Mouse (Mus musculus): ENCODE data around the gene Ptpn12. TPM values are rescaled to one million over a fixed set of nuclear protein-coding genes. Genes with fewer than 3 reads are reported as not detected.
A peak's percentile ranks its signal among the peaks of the same experiment; 100 is the strongest.

The Ptpn12 gene
- polyA plus RNA-seq (2015; fragmentation: Nextera tagmentation; extraction: Ambion mirVana), result 18.6 and 24.9 TPM in 2 replicates

DNA sequence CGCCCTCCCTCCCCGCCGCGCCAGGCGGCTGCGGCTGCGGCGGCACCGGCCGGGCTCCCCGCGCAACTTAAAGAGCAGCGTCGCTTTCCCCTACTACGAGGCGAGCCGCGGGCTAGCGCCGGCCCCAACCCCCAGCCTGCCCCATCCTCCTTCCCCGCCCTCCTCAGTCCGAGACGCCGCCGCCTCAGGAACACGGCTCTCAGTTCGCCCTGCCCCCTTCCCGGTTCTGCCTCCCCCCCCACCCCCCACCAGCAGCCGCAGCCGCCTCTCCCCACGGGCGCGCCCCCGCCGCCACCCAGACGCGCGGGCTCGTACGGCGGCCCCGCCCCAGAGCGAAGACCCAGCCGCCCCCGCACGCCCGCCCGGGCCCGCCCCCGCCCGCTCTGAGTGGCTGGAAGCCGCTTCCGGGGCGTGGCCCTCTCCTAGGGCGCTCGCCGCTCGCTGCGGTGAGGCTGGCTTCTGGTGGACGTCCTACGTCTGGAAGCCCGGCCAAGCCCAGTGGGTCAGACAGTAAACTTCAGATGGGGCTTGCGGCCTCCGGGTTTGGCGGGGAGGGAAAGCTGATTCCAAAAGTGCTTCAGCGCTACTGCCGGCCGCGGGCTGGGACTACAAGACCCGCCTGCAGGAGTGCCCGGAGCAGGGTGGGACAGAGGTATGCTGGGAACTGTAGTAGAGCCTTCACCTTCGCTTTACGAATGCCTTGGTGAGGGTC lies at the start of gene Ptpn12:
Gene Ptpn12 (minus strand): TSS at position 92 of the 712 bp plus-strand sequence.
- ATAC-seq, result peak; percentile 97
- under 1% methylated on average over 47 of the region's 73 CpGs for WGBS
- H3K4me3 ChIP-seq (ENCODE audit: low read length), result peak within 1 kb of the TSS; percentile 74

DNA sequence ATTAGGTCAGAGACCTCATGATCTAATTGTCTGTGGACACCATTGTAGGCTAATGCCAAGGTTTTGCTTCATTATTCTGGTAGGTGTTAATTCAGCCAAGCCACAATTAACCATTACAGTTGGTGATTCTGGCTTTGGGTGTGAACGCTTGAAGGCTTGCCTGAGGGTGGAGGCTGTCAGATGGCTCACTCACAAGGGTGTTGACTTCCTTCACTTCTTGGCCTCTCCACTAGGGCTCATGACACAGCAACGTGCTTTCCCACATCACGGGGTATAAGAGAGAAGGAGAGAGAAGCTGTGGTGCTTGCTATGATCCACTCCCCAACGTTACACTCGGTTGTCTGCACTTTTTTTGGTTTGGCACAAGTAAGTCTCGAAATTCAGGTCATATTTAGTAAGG lies 35.5 kb upstream of the Ptpn12 start:
- Histone ChIP-seq H3K36me3 (ENCODE audit: control insufficient read depth, insufficient read depth, low read length) (no peaks in the 10 kb centered on the region), H3K9ac (ENCODE audit: low read depth, low read length) (no peak overlapping the region), H3K4me2 (ENCODE audit: low read length) (no peak overlapping the region), H3K4me1 (ENCODE audit: control insufficient read depth, insufficient read depth, low read depth, low read length) (no peaks in the 10 kb centered on the region), H3K9me3 (ENCODE audit: control insufficient read depth, low read length) (no peaks in the 10 kb centered on the region), H3K4me3 (ENCODE audit: low read length) (no peak overlapping the region), H3K27ac (ENCODE audit: low read depth, low read length) (no peak overlapping the region), H3K27me3 (replicated peaks; ENCODE audit: control insufficient read depth, insufficient read depth, low read length) (no peaks in the 10 kb centered on the region)
- no peak for ATAC-seq
- 82% methylated on average over 6 of the region's 6 CpGs for WGBS

More for the DNA sequence above, at the start of gene Ptpn12:
- H3K9ac ChIP-seq (ENCODE audit: low read depth, low read length), result peak within 1 kb of the TSS; percentile 95
- H3K36me3 ChIP-seq (ENCODE audit: control insufficient read depth, insufficient read depth, low read length), result no peaks in the 10 kb centered on the region
- peaks cover 10% of the 10 kb centered on the region for H3K4me1 ChIP-seq (ENCODE audit: control insufficient read depth, insufficient read depth, low read depth, low read length)
- no peaks in the 10 kb centered on the region for H3K27me3 ChIP-seq (replicated peaks; ENCODE audit: control insufficient read depth, insufficient read depth, low read length)
- peak within 1 kb of the TSS; percentile 99 for H3K27ac ChIP-seq (ENCODE audit: low read depth, low read length)
- H3K9me3 ChIP-seq (ENCODE audit: control insufficient read depth, low read length), result no peaks in the 10 kb centered on the region
- peak within 1 kb of the TSS; percentile 83 for H3K4me2 ChIP-seq (ENCODE audit: low read length)

GRCm38 (mm10) chr5:21057217-21057616 lies 1.5 kb upstream of the Ptpn12 start:
- Histone ChIP-seq H3K27ac (ENCODE audit: low read depth, low read length) (no peak overlapping the region), H3K4me1 (ENCODE audit: control insufficient read depth, insufficient read depth, low read depth, low read length) (peaks cover 10% of the 10 kb centered on the region), H3K4me2 (ENCODE audit: low read length) (no peak overlapping the region), H3K9me3 (ENCODE audit: control insufficient read depth, low read length) (no peaks in the 10 kb centered on the region), H3K27me3 (replicated peaks; ENCODE audit: control insufficient read depth, insufficient read depth, low read length) (no peaks in the 10 kb centered on the region), H3K36me3 (ENCODE audit: control insufficient read depth, insufficient read depth, low read length) (no peaks in the 10 kb centered on the region), H3K9ac (ENCODE audit: low read depth, low read length) (no peak overlapping the region), H3K4me3 (ENCODE audit: low read length) (no peak overlapping the region)
- ATAC-seq, result no peak
- 87% methylated on average over 2 of the region's 2 CpGs for WGBS

GRCm38 (mm10) chr5:21056595-21056994 lies 884 bp upstream of the Ptpn12 start:
- H3K9ac ChIP-seq (ENCODE audit: low read depth, low read length), result peak overlapping the region; percentile 74

DNA sequence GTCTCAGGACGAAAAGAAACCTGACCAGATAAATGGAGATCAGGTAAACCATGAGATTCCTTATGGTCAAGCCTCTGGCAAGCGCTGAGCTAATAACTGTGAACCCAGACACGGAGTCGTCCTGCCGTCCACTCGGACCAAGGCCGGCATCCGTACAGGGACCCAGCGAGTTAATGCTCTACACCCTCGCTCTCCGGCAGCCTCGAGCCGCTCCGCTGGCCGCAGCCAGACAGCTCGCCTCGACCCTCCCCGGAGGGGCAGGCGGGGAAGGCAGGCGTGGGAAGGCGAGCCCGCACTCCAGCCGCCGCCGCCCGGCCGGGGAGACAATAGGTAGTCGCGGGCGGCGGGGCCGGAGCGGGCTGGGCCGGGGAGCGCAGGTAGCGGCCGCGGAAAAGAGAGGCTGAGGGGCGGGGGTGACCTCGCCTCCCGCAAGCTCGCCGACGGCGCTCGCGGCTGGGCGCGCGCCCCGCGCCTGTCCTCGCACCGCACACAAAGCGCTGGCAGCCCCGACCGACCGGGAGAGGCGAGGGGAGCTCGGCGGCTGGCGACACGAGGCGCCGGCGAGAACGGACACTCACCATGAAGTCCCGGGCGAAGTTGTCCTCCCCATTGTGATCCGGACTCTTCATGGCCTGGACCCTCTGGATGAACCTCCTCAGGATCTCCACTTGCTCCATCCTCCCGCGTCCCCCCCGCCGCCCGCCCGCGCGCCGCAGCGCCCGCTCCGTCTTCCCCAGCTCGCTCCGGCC lies 466 bp downstream of the Ptpn12 start:
- WGBS, result under 1% methylated on average over 71 of the region's 84 CpGs
- no peaks in the 10 kb centered on the region for H3K27me3 ChIP-seq (replicated peaks; ENCODE audit: control insufficient read depth, insufficient read depth, low read length)
- H3K27ac ChIP-seq (ENCODE audit: low read depth, low read length), result peak overlapping the region; percentile 99
- peak overlapping the region; percentile 95 for H3K9ac ChIP-seq (ENCODE audit: low read depth, low read length)
- H3K4me3 ChIP-seq (ENCODE audit: low read length), result peak overlapping the region; percentile 74
- H3K4me2 ChIP-seq (ENCODE audit: low read length), result peak overlapping the region; percentile 83
- H3K4me1 ChIP-seq (ENCODE audit: control insufficient read depth, insufficient read depth, low read depth, low read length), result peaks cover 14% of the 10 kb centered on the region
- ATAC-seq, result peak; percentile 24
- no peaks in the 10 kb centered on the region for H3K9me3 ChIP-seq (ENCODE audit: control insufficient read depth, low read length)
- H3K36me3 ChIP-seq (ENCODE audit: control insufficient read depth, insufficient read depth, low read length), result no peaks in the 10 kb centered on the region

More at GRCm38 (mm10) chr5:21056595-21056994, 884 bp upstream of the Ptpn12 start:
- Histone ChIP-seq H3K9me3 (ENCODE audit: control insufficient read depth, low read length) (no peaks in the 10 kb centered on the region), H3K4me1 (ENCODE audit: control insufficient read depth, insufficient read depth, low read depth, low read length) (peaks cover 10% of the 10 kb centered on the region), H3K36me3 (ENCODE audit: control insufficient read depth, insufficient read depth, low read length) (no peaks in the 10 kb centered on the region), H3K4me2 (ENCODE audit: low read length) (peak overlapping the region; percentile 73), H3K4me3 (ENCODE audit: low read length) (peak overlapping the region; percentile 74), H3K27ac (ENCODE audit: low read depth, low read length) (peak overlapping the region; percentile 99), H3K27me3 (replicated peaks; ENCODE audit: control insufficient read depth, insufficient read depth, low read length) (no peaks in the 10 kb centered on the region)
- ATAC-seq, result no peak
- WGBS, result 10% methylated on average over 8 of the region's 8 CpGs

DNA sequence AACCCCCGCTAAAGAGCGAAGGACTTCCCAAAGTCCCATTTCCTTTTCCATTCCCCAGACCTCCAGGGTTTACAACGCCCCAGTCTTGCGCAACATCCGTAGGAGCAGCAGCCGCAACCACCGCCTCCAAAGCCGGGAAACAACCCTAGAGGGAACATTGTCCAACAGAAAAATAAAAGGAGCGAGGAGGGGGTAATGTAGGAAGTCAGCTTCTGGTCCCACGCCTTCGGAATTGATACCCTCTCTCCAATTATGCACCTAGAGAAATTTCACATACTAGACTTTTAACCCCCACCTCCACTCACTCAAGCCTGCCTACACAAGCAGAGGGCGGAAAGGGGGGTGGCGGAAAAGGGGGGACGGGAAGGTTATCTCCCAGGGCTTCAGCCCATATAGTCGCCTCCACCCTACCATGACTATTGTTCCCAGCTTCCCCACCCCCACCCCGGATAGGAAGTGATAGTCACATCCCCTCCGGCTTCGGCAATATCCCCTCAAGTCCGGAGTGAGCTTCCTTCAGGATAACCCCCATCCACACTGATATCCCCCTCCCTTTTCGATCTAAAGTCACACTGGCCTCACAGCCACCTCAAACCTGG lies 1.1 kb downstream of the Ptpn12 start:
- no peaks in the 10 kb centered on the region for H3K9me3 ChIP-seq (ENCODE audit: control insufficient read depth, low read length)
- H3K4me3 ChIP-seq (ENCODE audit: low read length), result peak overlapping the region; percentile 74
- WGBS, result 0% methylated on average over 20 of the region's 20 CpGs
- peak overlapping the region; percentile 99 for H3K27ac ChIP-seq (ENCODE audit: low read depth, low read length)
- peak overlapping the region; percentile 83 for H3K4me2 ChIP-seq (ENCODE audit: low read length)
- peaks cover 14% of the 10 kb centered on the region for H3K4me1 ChIP-seq (ENCODE audit: control insufficient read depth, insufficient read depth, low read depth, low read length)
- H3K9ac ChIP-seq (ENCODE audit: low read depth, low read length), result peak overlapping the region; percentile 95
- peak; percentile 10 for ATAC-seq
- no peaks in the 10 kb centered on the region for H3K36me3 ChIP-seq (ENCODE audit: control insufficient read depth, insufficient read depth, low read length)
- H3K27me3 ChIP-seq (replicated peaks; ENCODE audit: control insufficient read depth, insufficient read depth, low read length), result no peaks in the 10 kb centered on the region

- Histone ChIP-seq H3K4me2 (ENCODE audit: low read length) (peak overlapping the region; percentile 83), H3K4me3 (ENCODE audit: low read length) (peak overlapping the region; percentile 74), H3K27me3 (replicated peaks; ENCODE audit: control insufficient read depth, insufficient read depth, low read length) (no peaks in the 10 kb centered on the region), H3K4me1 (ENCODE audit: control insufficient read depth, insufficient read depth, low read depth, low read length) (peaks cover 14% of the 10 kb centered on the region), H3K9me3 (ENCODE audit: control insufficient read depth, low read length) (no peaks in the 10 kb centered on the region), H3K27ac (ENCODE audit: low read depth, low read length) (no peak overlapping the region), H3K9ac (ENCODE audit: low read depth, low read length) (peak overlapping the region; percentile 47), H3K36me3 (ENCODE audit: control insufficient read depth, insufficient read depth, low read length) (no peaks in the 10 kb centered on the region)
- ATAC-seq, result no peak
- WGBS, result 57% methylated on average over 3 of the region's 3 CpGs
Measured at GRCm38 (mm10) chr5:21053571-21054307, 2.0 kb downstream of the Ptpn12 start.

GRCm38 (mm10) chr5:21052521-21052920 lies 3.2 kb downstream of the Ptpn12 start:
- H3K27ac ChIP-seq (ENCODE audit: low read depth, low read length), result no peak overlapping the region
- peaks cover 14% of the 10 kb centered on the region for H3K4me1 ChIP-seq (ENCODE audit: control insufficient read depth, insufficient read depth, low read depth, low read length)
- H3K4me2 ChIP-seq (ENCODE audit: low read length), result no peak overlapping the region
- no peaks in the 10 kb centered on the region for H3K27me3 ChIP-seq (replicated peaks; ENCODE audit: control insufficient read depth, insufficient read depth, low read length)
- H3K36me3 ChIP-seq (ENCODE audit: control insufficient read depth, insufficient read depth, low read length), result no peaks in the 10 kb centered on the region
- H3K4me3 ChIP-seq (ENCODE audit: low read length), result no peak overlapping the region
- 95% methylated on average over 1 of the region's 1 CpGs for WGBS
- no peak for ATAC-seq
- H3K9ac ChIP-seq (ENCODE audit: low read depth, low read length), result no peak overlapping the region
- no peaks in the 10 kb centered on the region for H3K9me3 ChIP-seq (ENCODE audit: control insufficient read depth, low read length)

All from hindbrain, embryonic 16.5 days (tissue).